Mouse (Mus musculus) left cerebral cortex, adult 9 months (tissue): Measurements from ENCODE around the gene Rusc1.

Experiments used
- DNase-seq, 2 experiments: peaks; one replicate each; pipeline ENCODE4 v3.0.0; 2022; ENCODE audit warnings: low spot score in 2 of 2

The Rusc1 gene

DNA sequence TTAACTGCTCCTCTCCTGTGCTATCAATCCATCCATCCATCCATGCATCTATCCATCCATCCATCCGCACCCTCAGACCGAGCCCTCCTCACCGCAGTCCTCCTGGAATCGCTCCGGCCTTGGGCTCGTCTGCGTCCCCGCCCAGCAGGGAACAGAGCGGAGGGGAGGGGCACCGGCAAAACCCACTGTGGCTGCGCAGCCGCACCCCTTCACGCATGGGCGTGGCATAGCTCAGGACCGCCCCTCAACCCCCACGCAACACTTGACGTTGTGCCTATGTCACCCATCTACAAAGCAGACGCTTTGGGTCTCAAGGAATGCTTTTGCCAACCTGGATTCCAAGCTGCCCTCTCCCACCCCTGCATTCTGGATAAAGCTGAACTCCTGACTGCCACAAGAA is at the start of gene Rusc1:
Gene Rusc1 (minus strand): TSS at position 137 of the 400 bp plus-strand sequence.
- peak; percentile 88 to 96 for DNase-seq

DNA sequence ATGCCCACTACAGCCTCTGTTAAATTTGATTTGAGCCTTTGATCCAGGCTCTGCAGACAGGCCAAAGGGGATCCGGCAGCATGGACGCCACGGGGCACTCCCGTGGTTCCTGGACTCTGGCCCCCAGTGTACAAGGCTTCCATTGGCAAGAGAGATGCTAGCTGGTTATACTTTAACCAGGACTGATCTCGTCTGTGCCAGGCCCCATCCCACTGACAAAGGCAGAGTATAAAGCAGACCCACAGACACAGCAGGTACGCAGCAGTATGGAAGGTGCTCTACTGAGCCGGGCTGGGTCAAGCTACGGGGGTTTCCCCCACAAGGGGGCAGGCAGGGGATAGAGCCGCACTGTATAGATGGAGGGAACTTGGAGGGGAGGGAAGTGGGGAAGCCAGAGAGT is 43.3 kb upstream of the Rusc1 start:
- no peak for DNase-seq

DNA sequence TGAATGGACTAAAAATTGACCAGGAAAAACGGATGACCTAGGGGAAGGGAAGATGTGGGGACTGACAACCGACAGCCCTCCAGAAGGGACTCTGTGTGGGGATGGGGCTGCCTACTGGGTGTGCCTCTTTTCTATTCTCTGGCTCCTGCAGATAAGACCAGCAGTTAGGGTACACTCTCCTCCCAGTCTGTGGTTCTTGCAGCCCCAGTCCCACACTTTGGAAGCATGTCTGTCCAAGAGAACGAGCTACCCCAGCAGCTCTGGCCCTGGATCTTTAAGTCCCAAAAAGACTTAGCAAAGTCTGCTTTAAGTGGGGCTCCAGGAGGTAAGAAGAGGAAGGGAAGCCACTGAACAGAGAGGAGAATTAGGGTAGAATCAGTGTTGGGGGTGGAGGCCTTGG is 42.8 kb upstream of the Rusc1 start, which contains the start of gene Pklr:
Gene Pklr (plus strand): TSS at position 185 of the 400 bp plus-strand sequence.
- no peak for DNase-seq

DNA sequence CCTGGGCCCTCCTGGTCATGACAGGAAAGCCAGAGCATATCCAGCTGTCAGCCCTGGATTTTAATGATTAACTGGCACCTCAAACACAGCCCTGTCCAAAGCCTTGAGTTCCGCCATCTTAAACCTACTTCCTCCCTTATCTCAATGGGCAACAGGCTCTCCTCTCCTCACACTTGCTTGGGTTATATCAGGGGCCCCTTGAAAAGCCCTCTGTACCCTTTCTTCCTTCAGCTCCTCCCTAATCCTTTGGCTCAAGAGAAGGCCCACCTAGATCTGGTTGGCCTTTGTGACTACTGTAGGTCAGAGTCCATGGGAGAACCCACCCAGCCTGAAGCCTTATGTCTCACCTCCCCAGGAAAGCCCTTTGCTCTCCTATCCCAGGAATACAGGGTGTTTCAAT is 40.6 kb upstream of the Rusc1 start:
- no peak for DNase-seq

DNA sequence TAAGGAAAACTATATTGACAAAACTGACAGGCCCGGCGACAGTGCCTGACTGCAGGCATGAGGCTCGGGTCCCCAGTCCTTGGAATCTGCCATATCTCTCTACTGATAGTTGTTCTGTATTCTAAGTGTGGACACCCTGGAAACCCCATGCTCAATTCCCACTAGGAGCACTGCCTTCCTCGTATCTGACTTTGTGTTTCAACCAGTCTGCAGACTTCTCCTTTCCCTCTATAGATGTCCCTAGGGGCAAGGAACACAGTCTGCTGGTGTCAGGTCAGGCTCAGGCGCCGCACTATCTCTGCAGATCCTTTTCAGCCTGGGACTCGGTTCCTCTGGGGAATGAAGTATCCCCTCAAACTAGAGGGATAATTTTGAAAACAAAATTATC is 39.9 kb upstream of the Rusc1 start:
- DNase-seq = no peak

DNA sequence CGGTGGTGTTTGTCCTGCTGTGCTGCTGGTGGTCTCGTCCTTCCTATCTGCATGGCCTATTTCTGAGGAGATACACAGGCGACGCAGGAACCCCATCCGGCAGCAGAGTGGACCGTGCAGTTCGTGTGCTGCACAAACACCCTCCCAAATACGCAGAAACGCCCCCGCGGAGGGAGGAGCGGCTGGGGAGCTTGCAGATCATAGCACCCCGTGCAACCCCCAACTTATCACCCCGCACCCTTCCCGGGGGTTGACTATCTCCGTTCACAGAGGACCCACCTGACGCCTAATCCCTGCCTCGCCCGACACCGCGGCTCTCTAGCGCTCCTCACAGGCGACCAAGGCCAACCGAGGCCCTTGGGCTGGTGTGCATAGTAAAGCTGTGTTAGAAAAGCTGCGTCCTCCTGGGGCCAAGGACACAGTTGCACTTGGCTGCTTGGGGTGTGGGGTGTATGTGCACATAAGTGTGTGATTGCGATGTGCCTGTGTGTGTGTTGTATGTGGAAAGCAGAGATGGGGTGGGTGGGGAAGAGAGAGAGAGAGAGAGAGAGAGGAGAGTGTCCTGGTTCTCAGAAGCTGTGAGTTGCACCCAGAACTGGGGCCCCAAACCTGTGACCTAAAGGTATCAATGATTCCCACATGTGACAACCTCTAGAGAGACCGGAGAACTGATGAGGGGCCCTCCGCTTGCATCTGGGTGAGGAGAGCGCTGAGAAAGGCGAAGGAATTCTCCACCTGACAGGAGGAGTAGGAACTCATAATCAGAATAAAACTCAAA is 39.4 kb upstream of the Rusc1 start:
- DNase-seq = peak in 1 of 2 experiments; percentile 31

DNA sequence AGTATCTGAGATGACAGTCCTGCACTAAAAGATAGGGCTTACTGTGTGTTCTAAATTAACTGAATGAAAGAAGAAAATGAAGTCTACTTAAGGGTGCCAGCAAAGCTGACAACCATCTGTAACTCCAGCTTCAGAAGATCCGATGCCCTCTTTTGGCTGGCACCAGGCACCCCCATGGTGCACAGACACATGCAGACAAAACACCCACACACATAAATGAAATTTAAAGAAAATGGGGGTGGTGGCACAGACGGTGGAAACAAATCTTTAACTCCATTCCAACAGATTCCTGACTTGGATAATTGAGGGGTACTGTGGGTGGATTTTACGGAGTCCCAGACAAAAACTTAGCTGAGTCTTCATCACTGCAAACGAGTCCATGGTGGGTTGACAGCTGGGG is 38.7 kb upstream of the Rusc1 start:
- peak; percentile 62 to 71 for DNase-seq

DNA sequence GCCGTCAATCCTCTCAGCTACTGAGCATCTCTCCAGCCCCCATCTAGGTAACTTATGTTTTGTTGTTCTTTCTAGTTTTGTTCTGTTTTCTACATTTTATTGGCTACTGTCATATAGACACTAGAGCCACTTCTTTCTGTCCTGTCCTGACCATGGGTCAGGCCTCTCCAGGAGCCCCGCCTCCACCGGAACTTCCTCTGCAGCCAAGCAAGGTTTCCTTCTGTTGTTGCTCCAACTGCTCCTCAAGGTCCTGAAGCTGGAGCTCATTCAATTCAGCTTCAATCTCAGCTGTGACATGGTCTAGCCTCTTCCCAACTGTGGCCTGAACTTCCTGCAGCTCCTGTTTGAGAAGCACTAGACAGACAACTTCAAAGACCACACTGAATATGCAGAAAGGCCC is 36.8 kb upstream of the Rusc1 start:
- DNase-seq = no peak

DNA sequence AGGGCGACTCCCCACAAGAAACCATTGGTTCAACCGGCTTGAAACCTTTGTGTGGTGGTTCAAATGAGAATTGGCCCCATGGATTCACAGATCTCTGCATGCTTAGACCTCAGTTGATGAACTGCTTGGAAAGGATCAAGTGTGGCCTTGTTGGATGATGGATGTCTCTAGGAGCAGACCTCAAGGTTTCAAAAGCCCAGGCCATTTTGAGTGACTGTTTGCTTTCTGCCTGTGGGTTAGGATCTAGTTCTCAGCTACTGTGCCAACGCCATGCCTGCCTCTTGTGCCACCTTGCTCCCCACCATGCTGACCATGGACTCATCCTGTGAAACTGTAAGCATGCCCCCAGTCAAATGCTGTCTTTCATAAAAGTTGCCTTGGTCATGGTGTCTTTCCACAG is 32.9 kb upstream of the Rusc1 start:
- no peak for DNase-seq

DNA sequence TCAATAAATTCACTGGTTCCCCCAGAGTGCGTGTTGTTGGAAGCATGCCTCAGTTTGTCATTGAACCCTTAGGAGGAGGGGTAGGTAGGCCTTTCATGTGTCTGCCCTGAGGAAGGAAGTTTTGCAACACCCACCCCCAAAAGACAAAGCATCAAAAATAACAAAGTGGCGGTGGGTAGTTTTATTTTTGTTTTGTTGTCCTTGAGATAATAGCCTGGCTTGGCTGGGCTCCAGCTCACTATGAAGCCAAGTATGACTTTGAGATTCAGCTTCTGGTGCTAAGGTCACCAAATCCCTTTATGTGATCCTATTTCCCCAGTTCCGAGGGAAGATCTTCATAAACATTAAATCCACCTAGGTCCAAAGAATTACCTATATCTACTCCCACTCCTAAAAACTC is 31.1 kb upstream of the Rusc1 start:
- no peak for DNase-seq

DNA sequence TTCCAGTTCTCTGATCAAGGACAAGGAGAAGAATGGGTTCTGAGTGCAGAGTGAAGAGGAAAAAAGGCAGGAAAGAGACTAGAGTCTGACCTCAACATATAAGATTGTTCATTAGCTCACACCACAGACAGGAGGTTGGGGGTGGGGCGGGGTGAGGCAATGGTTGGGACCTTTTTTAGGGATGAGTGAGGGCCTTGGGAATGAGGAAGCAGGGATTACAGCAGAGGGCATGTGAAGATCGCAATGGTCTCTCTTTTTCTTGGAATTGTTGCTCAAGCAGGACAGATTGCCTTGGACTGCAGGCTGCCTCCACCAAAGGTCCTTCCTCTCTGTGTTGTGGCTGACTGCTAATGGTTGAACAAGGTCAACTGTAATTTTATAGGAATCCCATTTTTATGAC is 30.2 kb upstream of the Rusc1 start:
- DNase-seq = no peak

DNA sequence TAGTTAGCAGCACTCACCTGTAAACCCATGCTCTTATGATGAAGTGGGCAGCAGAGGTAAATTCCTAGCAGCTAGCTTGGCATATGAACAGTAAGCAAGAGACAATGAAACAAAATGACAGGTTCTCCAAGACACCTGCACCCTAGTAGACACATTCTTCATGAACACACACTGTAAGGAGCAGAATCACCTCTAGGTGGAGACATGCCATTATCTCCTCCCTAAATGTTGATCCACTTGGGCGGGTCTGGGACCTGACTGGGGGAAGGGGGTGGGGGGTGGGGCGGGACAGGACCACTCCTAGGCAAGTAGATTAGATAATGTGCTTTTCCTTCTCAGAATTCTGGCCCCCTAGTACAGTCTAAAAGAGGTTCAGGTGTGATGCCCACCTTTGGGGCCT is 22.4 kb upstream of the Rusc1 start:
- no peak for DNase-seq

DNA sequence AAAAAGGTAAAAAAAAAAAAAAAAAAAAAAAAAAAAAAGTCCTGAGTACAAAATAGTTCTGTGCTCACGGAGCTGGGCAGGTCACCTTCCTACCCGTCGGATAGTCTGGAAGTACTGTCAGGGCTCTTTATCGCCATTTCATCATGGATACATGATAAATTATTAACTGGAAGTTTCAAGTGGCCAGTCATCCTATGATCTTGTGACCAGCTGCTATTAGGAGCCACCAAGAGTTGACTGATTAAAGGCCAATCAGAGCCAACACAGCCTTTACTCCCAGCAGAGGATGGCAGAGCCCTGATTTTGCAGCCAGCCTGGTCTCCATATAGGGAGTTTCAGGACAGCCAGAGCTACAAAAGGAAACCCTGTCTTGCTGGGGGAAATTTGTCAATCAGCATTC is 19.9 kb upstream of the Rusc1 start:
- DNase-seq = no peak

DNA sequence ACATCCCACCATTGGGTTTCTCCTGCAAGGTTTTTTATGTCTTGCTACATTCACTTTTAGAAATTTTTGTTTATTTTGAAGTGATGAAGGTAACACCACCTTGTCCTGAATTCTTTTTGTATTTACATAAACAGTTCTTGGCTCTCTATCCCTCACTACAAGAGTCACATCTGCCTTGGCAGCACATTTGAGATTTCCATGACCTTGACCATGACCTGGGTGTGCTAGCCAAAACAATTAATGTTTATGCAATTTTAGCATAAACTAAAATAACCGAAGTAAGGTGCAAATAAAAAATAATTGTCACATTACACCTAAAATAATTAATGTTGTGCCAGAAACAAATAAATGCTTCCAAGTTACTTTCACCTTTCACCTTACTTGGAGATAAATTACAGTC is 15.0 kb upstream of the Rusc1 start:
- no peak for DNase-seq

DNA sequence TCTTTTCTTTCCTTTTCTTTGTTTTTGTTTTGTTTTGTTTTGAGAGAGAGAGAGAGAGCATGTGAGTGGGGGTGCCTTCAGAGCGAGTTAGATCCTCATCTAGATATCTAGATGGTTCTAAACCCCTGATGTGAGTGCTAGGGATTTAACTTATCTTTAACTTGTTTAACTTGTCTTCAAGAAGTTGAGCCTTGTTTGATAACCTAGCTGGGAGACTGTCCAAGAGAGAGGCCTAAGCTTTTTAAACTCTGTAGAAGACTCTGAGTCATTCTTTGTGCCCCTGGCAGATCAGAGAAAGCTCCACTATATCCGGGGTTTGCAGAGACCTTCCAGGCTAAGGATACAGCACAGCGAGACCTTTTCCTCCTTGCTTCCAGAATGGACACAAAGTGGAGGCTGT is 14.4 kb upstream of the Rusc1 start:
- DNase-seq = no peak

DNA sequence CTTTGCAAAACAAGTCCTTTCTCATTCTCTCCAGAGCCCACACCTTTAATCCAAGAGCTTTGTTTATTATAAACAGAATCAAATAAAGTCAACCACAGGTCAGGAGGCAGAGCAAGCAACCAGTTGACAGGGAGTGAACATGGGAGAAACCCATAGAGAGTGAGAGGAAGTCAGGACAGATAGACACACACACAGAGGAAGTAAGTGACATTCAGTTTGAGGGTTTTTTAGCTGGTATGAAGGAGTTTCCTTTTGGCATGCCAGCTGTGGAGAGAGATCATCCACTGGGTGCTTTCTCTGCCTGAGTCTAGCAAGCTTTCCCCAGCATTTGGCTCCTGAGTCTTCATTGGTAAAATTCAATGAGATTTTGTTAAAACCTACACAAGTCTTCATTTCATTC is 13.8 kb upstream of the Rusc1 start:
- DNase-seq = no peak

DNA sequence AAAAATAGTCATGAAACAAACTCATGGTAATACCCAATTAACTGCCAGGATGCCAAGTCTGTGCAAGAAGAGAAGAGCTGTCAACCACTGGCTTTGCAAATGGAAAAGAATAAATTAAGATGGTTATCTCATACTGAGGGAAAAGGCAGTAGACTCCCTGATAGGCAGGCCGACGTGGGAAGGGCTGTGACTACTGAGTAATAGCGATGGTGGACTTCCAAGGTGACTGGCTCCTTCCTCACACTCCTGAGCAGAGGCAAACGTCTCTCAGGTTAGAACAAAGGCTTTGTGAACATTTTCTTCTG is 10.1 kb upstream of the Rusc1 start:
- no peak for DNase-seq

DNA sequence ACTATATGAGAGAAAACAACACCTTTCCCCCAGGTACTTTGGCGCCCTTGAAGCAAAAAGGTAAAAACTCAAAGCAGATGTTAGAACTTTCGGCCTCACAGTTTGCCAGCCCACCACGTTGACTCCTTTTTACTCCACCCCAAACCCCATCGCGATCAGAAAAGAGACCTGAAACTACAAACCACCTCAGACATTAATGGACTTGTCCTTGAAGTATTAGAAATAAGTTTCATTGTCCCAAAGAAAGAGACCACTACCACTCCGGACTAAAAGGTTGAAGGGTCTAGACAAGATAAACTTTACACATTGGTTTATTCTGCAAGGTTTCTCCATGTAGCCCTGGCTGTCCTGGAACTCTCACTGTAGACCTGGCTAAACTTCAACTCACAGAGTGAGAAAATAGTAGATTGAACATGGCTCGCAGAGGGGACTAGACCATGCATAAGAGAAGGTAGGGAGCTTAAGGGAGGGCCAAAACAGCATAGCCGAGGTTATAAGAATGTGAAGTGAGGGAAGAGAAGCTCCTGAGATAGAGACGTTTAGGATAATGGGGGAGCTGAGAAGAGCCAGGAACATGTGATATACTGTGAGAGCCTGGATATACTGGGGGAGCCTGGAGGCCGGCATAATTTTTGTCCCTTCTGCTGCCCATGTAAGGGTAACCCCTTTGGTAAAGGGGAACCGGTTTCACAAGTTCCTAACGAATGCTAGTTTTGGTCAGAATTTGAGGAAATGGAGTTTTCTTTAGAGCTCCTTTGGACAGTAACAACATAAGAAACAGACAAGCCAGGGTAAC is 9.6 kb upstream of the Rusc1 start:
- no peak for DNase-seq

DNA sequence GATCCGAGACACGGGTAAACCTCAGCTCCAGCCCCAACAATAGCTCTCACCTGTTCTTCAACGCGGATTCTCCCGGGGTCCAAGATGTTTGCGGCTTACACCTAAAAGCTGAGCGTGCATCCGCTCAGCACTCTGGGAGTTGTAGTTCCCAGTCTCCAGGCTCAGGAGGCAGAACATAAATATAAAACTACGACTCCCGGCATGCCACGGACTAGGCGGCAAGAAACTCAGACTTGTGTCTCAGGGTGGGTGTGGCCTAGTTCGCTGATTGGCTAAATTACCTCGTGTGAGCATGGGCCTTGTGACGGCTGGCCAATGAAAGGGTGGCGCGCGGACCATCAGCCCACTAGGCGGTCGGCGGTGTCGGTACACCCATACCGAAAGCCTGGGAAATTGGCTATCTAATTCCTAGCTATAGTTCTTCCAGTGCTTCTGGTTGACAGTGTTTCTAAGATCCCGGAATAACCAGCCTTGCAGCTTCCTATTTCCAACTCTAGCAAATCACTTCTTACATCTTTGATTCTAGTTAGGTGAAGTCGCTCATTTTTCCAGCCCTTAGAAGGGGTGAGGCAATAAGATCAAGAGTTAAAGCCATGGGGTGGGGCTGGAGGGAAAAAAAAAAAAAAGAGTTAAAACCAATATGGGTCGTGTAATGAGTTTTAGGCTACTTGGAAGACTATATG is 8.8 kb upstream of the Rusc1 start, which contains the start of gene Fdps:
Gene Fdps (minus strand): TSS at position 148 of the 683 bp plus-strand sequence.
- peak; percentile 98 for DNase-seq

DNA sequence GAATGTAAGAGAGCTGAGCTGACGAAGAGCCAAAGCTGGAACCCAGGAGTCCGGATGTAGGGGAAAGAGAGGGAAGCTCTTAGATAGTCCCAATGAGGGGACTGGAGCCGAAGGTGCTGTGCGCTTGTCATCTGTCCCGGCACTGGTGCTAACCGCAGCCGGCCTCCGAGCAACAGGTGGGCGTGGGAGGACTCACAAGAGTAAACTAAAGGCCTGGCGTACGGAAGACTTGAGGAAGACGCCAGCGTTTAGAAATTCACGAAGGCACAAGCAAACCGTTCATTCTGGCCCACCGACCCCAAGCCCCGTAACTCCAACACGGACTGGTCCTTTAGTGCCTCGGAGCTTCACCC is 8.3 kb upstream of the Rusc1 start:
- no peak for DNase-seq

DNA sequence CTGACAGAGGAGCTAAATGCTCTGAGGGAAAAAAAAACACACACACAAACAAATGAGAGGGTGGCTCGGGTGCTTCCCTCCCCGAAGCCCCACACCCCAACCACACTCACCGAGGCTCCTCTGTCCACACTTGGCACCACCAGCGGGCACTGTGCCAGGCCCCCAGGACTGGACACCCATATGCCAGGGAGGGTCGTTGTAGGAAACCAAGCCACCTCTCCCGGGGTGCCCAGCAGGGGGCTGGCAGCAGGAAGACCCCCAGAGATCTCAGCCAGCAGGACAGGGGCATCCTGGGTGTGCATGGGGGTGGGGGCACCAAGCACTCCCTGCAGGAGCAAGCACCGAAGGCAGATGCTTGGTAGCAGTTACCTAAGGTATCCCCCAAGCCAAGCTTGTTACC is 7.7 kb upstream of the Rusc1 start, which contains the start of gene Gm43738:
Gene Gm43738 (minus strand): TSS at position 289 of the 400 bp plus-strand sequence.
- DNase-seq = no peak

DNA sequence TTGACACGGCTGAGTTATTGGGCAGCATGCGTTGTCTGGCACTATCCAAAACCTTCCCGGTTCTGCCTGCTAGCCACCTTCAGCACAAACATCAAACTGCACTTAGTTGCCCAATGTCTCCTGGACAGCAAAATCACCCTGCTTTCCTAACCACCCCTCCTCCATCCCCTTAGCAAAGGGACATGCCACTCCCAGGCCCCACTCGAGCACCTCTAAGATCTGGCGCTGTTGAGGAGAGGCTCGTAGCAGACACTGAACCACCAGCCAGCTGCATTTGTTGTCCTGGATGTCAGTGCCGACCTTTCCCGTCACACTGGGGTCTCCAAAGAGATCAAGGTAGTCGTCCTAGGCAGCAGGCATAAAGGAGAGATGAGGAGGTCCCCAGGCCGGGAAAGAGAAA is 910 bp upstream of the Rusc1 start:
- DNase-seq = no peak
